Mouse (Mus musculus) spleen, adult 2 months (tissue): Measurements from ENCODE around the gene Tnrc6b. TPM values are rescaled to one million over a fixed set of nuclear protein-coding genes. Genes with fewer than 3 reads are reported as not detected.

Experiments used
- DNase-seq, 2 experiments: peaks; one replicate each; pipeline versions ENCODE4 v3.0.0 to v3.0.0-alpha.2; 2012 to 2021; ENCODE audit warnings: low spot score in 2 of 2, low read depth in 1 of 2
- H3K27ac ChIP-seq: fragments of 200-500 bp; 2 replicates; pipeline ENCODE4 v1.5.1; 2012; ENCODE audit warnings: low read length, inconsistent platforms; ENCODE audit not compliant: insufficient read depth
- H3K27me3 ChIP-seq: fragments of 200-500 bp; 2 replicates; pipeline ENCODE4 v1.6.1; 2012; ENCODE audit warnings: mild to moderate bottlenecking, moderate library complexity, low read length, inconsistent platforms; ENCODE audit not compliant: control insufficient read depth, insufficient read depth
- H3K36me3 ChIP-seq: fragments of 200-500 bp; 2 replicates; pipeline ENCODE4 v1.6.1; 2012; ENCODE audit warnings: mild to moderate bottlenecking, low read length, inconsistent platforms; ENCODE audit not compliant: control insufficient read depth, insufficient read depth
- H3K4me1 ChIP-seq: fragments of 200-500 bp; 2 replicates; pipeline ENCODE4 v1.6.1; 2011; ENCODE audit warnings: inconsistent platforms; ENCODE audit not compliant: control insufficient read depth, insufficient read depth, insufficient read length
- H3K4me3 ChIP-seq: fragments of 200-500 bp; 2 replicates; pipeline ENCODE4 v1.5.1; 2011; ENCODE audit warnings: mild to moderate bottlenecking, inconsistent platforms; ENCODE audit not compliant: insufficient read depth, insufficient read length; ENCODE audit errors: extremely low read depth
- CTCF ChIP-seq: fragments of 200-500 bp; IDR thresholded peaks from 2 replicates; pipeline ENCODE4 v1.5.1; 2011; ENCODE audit warnings: mild to moderate bottlenecking, inconsistent platforms; ENCODE audit not compliant: insufficient read depth, insufficient read length, insufficient replicate concordance; ENCODE audit errors: extremely low read depth
- POLR2A ChIP-seq: fragments of 200-500 bp; IDR thresholded peaks from 2 replicates; pipeline ENCODE4 v1.6.1; 2011; ENCODE audit warnings: low read depth, low read length, inconsistent platforms
- WGBS: fragments of 180-500 bp; shearing (Covaris S2); methylation state at CpG from one replicate; pipeline ENCODE4 v1.1.7; 2018; 5-methylcytosine and 5-hydroxymethylcytosine counted together
- polyA plus RNA-seq: library from polyadenylated mRNA; depleted of rRNA; stranded (reverse); fragments of >200 nt; gene quantifications from 2 replicates; pipeline ENCODE4 v1.2.3, GENCODE M21; 2012

The Tnrc6b gene
- polyA plus RNA-seq, 1 experiment, result 22.3 TPM

DNA sequence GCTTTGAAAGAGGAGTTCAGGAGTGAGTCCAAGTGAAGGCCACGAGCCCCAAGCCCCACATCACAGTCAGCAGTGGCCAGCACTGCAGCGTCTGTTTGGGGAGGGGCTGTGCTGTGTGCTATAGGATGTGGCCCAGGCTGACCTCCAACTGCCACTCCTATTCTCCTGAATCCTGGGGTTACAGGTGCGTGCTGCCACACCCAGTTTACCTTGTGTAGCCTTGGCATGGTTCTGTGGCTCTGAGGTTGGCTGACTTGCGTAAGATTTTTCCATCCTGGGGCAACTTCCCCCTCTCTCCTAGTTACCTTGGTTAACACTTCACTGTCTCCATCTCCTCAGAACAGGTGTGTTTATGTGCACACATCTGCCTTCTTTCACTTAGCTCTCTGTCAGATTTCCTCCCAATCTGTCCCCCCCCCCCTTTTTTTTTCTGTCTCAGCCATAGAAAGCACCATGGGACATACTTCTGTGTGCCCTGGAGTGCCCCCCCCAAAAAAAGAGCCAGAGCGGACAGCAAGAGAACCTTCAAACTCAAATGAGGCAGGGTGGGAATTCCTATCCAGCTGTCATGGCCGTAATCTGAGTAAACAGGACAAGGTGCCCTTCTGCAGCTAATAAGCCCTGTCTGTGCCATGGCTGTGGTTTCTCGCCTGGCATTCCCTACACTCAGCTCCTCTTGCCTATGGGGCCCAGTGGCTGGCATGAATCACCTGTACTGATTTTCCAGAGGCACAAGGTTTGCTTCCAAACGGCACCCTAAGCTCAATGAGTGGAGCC lies 9.4 kb upstream of the Tnrc6b start:
- no peak for DNase-seq
- no peak for TF ChIP-seq POLR2A
- Histone ChIP-seq H3K4me1 (peaks cover 13% of the 10 kb centered on the region; the same call in 1 of the 2 replicates), H3K27me3 (no peaks in the 10 kb centered on the region), H3K36me3 (no peaks in the 10 kb centered on the region), H3K27ac (no peak overlapping the region), H3K4me3 (no peak overlapping the region)
- 73% methylated on average over 8 of the region's 8 CpGs for WGBS

DNA sequence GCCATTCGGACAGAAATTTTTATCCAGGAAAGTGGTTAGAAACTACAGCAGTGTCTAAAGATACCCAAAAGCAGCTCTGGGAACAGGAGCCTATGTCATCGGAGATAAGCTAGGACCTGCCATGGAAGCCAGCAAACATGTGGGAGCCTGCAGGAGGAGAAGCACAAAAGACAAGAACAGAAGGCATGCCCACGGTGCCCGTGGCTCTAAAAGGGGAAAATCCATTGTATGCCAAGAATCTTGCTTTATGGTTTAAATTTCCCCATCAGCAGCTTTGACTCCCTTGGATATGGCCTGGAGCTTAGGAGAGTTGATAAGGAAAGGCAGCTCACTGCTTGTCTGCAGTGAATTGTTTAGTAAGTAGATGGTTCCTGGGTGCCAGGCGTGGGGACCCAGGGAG lies 8.2 kb upstream of the Tnrc6b start:
- TF ChIP-seq POLR2A (no peak), CTCF (no peak)
- H3K27me3 ChIP-seq, result no peaks in the 10 kb centered on the region
- WGBS, result 94% methylated on average over 5 of the region's 5 CpGs

DNA sequence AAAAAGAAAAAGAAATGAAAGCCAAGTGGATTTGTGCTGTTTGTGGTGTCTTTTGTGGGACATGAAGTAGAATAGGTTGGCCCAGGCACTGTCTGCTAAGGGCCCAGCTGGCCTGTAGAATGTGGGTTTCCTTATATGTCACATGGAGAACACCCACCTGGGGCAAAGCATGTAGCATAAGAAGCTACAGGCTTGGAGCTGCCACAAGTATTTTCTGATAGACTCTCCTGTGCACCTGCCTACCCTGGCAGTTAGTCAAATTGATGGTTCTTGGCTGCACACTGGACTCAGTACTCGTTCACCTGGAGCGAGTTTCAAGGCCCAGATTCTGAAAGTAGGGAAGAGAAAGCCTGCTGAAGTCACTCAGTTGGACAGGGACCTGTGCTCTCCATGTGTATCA lies 7.6 kb upstream of the Tnrc6b start:
- TF ChIP-seq POLR2A (no peak), CTCF (no peak)
- WGBS, result 66% methylated on average over 2 of the region's 2 CpGs
- H3K4me1 ChIP-seq, result 0 out of 2 replicates have a peak, but pooled peaks cover 3% of the 10 kb centered on the region
- H3K27me3 ChIP-seq, result no peaks in the 10 kb centered on the region
- no peaks in the 10 kb centered on the region for H3K36me3 ChIP-seq
- no peak overlapping the region for H3K27ac ChIP-seq
- H3K4me3 ChIP-seq, result no peak overlapping the region
- DNase-seq, result no peak

More for the DNA sequence above, 8.2 kb upstream of the Tnrc6b start:
- Histone ChIP-seq H3K4me3 (no peak overlapping the region), H3K36me3 (no peaks in the 10 kb centered on the region), H3K4me1 (peaks cover 9% of the 10 kb centered on the region; the same call in 1 of the 2 replicates), H3K27ac (no peak overlapping the region)
- no peak for DNase-seq

DNA sequence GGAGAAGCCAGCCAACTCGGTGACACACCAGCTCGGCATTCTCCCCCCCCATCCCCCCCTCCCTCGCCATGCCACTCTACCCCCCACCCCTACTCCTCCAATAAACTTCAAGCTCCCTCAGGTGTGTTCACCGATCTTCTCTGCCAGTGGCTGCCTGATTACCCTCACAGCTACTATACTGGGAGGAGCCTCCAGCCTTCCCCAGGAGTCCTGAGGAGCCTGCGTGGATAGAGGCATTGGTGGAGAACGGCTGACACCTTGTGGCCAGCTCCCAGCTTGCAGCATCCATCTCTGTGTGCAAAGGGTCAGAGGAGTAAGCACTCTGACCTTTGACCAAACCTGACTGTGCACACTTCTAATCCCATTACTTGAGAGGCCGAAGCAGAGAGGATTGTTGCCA lies 6.8 kb upstream of the Tnrc6b start:
- WGBS, result 10% methylated on average over 7 of the region's 7 CpGs
- TF ChIP-seq POLR2A (no peak), CTCF (peak; percentile 96)
- Histone ChIP-seq H3K27me3 (no peaks in the 10 kb centered on the region), H3K27ac (no peak overlapping the region), H3K36me3 (no peaks in the 10 kb centered on the region), H3K4me3 (no peak overlapping the region), H3K4me1 (0 out of 2 replicates have a peak, but pooled peaks cover 3% of the 10 kb centered on the region)
- DNase-seq, result peak; percentile 69 to 80

DNA sequence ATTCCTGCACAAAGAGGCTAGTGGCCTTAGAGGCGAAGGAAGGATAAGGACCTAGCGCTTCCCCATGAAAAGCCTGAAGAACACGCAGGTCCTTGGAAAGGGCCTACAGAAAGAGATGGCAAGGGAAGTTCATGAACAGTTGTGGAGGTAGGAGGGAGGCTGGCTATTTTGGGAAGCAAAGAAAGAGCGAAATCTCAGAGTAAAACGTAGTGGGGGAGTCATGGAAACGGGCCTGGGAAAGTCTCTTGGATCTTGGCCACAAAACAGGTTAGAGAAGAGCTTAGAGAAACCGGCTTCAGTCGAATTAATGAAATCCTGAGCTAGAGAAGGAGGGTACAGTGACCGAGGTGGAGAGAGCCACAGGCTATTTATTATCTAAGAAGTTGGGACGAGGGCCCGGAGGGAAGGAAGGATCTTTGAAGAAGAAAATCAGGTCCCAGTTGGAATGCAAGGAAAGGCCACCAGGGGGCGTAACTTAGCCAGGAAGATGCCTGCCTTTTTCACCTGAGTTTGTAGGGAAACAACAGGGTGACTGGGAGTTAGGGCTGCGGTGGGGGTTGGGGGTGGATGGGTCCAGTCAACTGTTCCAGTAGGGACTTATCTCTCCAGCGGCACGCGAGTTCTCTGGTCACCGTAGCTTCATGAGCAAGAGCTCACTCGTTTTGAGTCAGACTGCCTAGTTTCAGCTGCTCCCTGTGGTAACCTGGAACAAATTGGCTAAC lies 5.1 kb upstream of the Tnrc6b start:
- DNase-seq, result peak in 1 of 2 experiments; percentile 53
- Histone ChIP-seq H3K4me3 (peak overlapping the region; percentile 40), H3K27ac (no peak overlapping the region), H3K36me3 (no peaks in the 10 kb centered on the region), H3K4me1 (0 out of 2 replicates have a peak, but pooled peaks cover 3% of the 10 kb centered on the region), H3K27me3 (no peaks in the 10 kb centered on the region)
- TF ChIP-seq CTCF (peak; percentile 78; the same call in 1 of the 2 replicates), POLR2A (no peak)
- 29% methylated on average over 18 of the region's 18 CpGs for WGBS

DNA sequence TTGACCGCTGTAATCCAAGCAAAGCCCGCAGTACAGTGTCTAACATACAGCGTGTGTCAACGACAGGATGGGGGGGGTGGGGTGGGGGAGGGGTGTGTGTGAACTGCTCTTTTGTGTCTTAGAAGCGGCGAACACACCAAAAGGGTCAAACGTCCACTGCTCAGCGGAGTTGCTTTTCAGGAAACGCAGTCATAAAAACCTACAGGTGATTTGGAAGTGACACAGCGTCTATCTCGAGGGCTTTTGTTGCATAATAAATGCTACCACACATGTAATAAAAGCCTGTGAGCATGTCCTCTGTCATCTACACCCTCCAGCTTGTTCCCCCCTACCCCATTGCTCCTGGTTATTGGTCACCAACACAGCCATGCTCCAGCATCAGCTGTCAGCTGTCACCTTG lies 4.5 kb upstream of the Tnrc6b start:
- 13% methylated on average over 11 of the region's 11 CpGs for WGBS
- no peak for TF ChIP-seq CTCF
- TF ChIP-seq POLR2A, result no peak
- peak overlapping the region; percentile 40; the same call in 1 of the 2 replicates for H3K4me3 ChIP-seq
- H3K4me1 ChIP-seq, result peaks cover 3% of the 10 kb centered on the region; the same call in 1 of the 2 replicates
- no peak for DNase-seq
- no peaks in the 10 kb centered on the region for H3K36me3 ChIP-seq
- H3K27me3 ChIP-seq, result no peaks in the 10 kb centered on the region
- no peak overlapping the region for H3K27ac ChIP-seq
